Mouse (Mus musculus): ENCODE results near the gene Rsl24d1. TPM values are rescaled to one million over a fixed set of nuclear protein-coding genes. Genes with fewer than 3 reads are reported as not detected.

Rsl24d1 gene
- total and polyA plus RNA-seq, 2 experiments from 2014 or later = 51.6 to 71.4 TPM

DNA sequence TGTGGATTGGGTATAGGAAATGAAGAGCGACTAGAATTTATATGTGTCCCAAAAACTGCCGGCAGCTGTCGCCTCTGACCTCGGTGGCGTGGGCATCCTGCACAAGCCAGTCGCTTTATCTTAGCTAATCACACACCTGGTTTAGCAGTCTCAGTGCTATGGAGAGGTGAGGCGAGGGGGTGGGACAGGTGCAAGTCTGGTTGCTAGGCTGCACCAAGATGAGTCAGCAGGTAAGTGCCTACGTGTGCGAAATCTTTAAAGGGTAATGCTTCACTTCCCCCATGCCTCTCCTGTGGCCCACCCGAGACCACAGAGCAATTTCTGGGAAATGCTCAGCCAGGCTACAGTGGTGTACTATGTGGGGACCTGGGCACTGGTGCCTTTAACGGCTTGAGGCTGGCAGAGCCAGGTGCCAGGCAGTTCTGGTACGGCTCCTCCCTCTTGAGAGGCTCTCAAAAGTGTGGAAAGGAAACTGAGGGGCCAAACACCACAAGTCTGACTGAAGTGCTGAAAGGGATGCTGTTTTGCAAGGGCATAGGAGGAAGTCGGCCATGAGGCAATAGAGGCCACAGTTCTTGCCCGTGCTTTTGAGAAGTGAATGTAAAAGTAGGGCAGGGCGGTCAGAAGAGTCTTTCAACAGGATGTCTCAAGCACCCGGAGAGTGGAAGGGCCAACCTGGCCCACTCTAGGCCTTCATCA, 23.9 kb upstream of the Rsl24d1 start:
- Histone ChIP-seq H3K36me3 (replicated peaks; ENCODE audit: control insufficient read depth, insufficient read depth, low read length) (no peaks in the 10 kb centered on the region), H3K27me3 (ENCODE audit: control insufficient read depth, insufficient read depth, low read length) (no peaks in the 10 kb centered on the region), H3K9me3 (replicated peaks; ENCODE audit: control insufficient read depth, low read length) (no peaks in the 10 kb centered on the region), H3K4me2 (ENCODE audit: low read depth, low read length) (no peak overlapping the region), H3K4me3 (ENCODE audit: low read depth, low read length) (no peak overlapping the region), H3K9ac (replicated peaks; ENCODE audit: low read depth, low read length) (no peak overlapping the region), H3K4me1 (ENCODE audit: control insufficient read depth, insufficient read depth) (no peaks in the 10 kb centered on the region), H3K27ac (ENCODE audit: low read depth) (no peak overlapping the region; the same call in 1 of the 2 replicates)
- DNase-seq (ENCODE audit: low spot score) (no peak), ATAC-seq (ENCODE audit: insufficient read depth, low read depth) (no peak)
- WGBS = 58% methylated on average over 16 of the region's 16 CpGs
- TF ChIP-seq EP300 (IDR thresholded peaks at IDR 0.05; ENCODE audit: low read depth) (no peak), CTCF (IDR thresholded peaks at IDR 0.05; ENCODE audit: low read depth) (no peak)

DNA sequence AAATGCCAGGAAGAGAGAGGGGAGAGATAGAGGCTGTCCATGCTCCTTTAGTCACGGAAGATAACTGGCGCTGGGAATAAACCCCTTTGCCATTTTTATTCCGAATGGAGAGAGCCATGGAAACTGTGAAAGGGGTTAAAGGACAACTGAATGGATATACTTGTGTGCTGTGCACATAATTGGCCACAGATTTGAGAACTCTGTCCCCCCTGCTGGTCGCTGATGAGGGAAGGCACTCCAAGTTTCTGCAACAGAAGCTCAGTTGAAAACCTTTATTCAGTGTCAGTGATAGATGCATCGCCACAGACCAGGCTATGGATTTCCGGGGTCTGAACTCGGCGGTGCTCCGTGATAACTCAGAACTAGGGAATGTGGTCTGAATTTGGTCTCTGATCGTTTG, 23.1 kb upstream of the Rsl24d1 start:
- 74% methylated on average over 10 of the region's 10 CpGs for WGBS
- Histone ChIP-seq H3K36me3 (replicated peaks; ENCODE audit: control insufficient read depth, insufficient read depth, low read length) (no peaks in the 10 kb centered on the region), H3K9me3 (replicated peaks; ENCODE audit: control insufficient read depth, low read length) (no peaks in the 10 kb centered on the region), H3K9ac (replicated peaks; ENCODE audit: low read depth, low read length) (no peak overlapping the region), H3K4me1 (ENCODE audit: control insufficient read depth, insufficient read depth) (no peaks in the 10 kb centered on the region), H3K4me2 (ENCODE audit: low read depth, low read length) (no peak overlapping the region), H3K27me3 (ENCODE audit: control insufficient read depth, insufficient read depth, low read length) (no peaks in the 10 kb centered on the region), H3K27ac (ENCODE audit: low read depth) (no peak overlapping the region), H3K4me3 (ENCODE audit: low read depth, low read length) (no peak overlapping the region)
- no peak for TF ChIP-seq CTCF (IDR thresholded peaks at IDR 0.05; ENCODE audit: low read depth)
- TF ChIP-seq EP300 (IDR thresholded peaks at IDR 0.05; ENCODE audit: low read depth) = no peak
- DNase-seq (ENCODE audit: low spot score) (no peak), ATAC-seq (ENCODE audit: insufficient read depth, low read depth) (no peak)

DNA sequence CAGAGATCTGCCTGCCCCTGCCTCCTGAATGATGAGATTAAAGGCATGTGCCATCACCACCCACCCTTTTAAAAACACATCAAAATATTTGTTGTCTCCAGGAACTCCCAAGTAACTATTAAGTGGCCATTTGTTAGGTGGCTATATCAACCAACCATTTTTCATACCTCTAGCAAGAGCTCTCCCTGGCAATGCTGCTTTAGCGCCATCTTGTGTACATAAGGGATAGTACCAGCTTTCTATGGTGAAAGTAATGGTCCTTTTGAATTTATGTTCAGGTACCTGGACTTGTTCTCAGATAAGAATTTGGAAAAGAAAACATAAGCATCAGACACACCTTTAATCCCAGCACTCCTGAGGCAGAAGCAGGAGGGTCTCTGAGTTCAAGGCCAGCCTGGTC, 21.5 kb upstream of the Rsl24d1 start:
- TF ChIP-seq CTCF (IDR thresholded peaks at IDR 0.05; ENCODE audit: low read depth) (peak; percentile 95), EP300 (IDR thresholded peaks at IDR 0.05; ENCODE audit: low read depth) (no peak)
- H3K4me3 ChIP-seq (ENCODE audit: low read depth, low read length) = no peak overlapping the region
- ATAC-seq (ENCODE audit: insufficient read depth, low read depth) (no peak), DNase-seq (ENCODE audit: low spot score) (peak; percentile 39)
- no peak overlapping the region for H3K4me2 ChIP-seq (ENCODE audit: low read depth, low read length)
- no peaks in the 10 kb centered on the region for H3K36me3 ChIP-seq (replicated peaks; ENCODE audit: control insufficient read depth, insufficient read depth, low read length)
- H3K27me3 ChIP-seq (ENCODE audit: control insufficient read depth, insufficient read depth, low read length) = 0 out of 2 replicates have a peak, but pooled peaks cover 3% of the 10 kb centered on the region
- H3K4me1 ChIP-seq (ENCODE audit: control insufficient read depth, insufficient read depth) = no peaks in the 10 kb centered on the region
- H3K27ac ChIP-seq (ENCODE audit: low read depth) = no peak overlapping the region
- H3K9ac ChIP-seq (replicated peaks; ENCODE audit: low read depth, low read length) = no peak overlapping the region
- H3K9me3 ChIP-seq (replicated peaks; ENCODE audit: control insufficient read depth, low read length) = no peaks in the 10 kb centered on the region
- WGBS = 0% methylated on average over 1 of the region's 1 CpGs

DNA sequence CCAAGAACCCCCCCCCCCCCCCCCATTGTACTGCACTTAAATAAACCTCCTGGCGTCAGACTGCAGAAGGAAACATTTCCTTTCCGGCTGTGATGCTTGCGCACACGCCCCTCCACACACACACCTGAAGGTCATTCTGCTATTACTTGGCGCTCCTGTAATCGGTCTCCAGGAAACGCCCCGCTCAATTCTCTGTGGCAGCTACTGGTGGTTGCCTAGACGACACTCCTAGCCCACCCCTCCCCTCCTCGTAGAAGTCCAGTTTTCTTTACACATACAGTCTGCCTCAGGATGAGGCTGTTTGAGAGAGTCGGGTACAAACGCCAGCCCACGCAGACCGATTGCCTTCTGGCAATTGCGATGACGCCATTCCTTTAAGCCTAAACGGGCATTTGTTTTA, 18.6 kb upstream of the Rsl24d1 start:
- Histone ChIP-seq H3K9ac (replicated peaks; ENCODE audit: low read depth, low read length) (no peak overlapping the region), H3K4me1 (ENCODE audit: control insufficient read depth, insufficient read depth) (no peaks in the 10 kb centered on the region), H3K27me3 (ENCODE audit: control insufficient read depth, insufficient read depth, low read length) (0 out of 2 replicates have a peak, but pooled peaks cover 3% of the 10 kb centered on the region), H3K9me3 (replicated peaks; ENCODE audit: control insufficient read depth, low read length) (no peaks in the 10 kb centered on the region), H3K27ac (ENCODE audit: low read depth) (no peak overlapping the region), H3K4me3 (ENCODE audit: low read depth, low read length) (no peak overlapping the region), H3K4me2 (ENCODE audit: low read depth, low read length) (no peak overlapping the region), H3K36me3 (replicated peaks; ENCODE audit: control insufficient read depth, insufficient read depth, low read length) (no peaks in the 10 kb centered on the region)
- DNase-seq (ENCODE audit: low spot score) = no peak
- 49% methylated on average over 17 of the region's 17 CpGs for WGBS
- ATAC-seq (ENCODE audit: insufficient read depth, low read depth) = no peak
- TF ChIP-seq EP300 (IDR thresholded peaks at IDR 0.05; ENCODE audit: low read depth) = no peak
- no peak for TF ChIP-seq CTCF (IDR thresholded peaks at IDR 0.05; ENCODE audit: low read depth)

DNA sequence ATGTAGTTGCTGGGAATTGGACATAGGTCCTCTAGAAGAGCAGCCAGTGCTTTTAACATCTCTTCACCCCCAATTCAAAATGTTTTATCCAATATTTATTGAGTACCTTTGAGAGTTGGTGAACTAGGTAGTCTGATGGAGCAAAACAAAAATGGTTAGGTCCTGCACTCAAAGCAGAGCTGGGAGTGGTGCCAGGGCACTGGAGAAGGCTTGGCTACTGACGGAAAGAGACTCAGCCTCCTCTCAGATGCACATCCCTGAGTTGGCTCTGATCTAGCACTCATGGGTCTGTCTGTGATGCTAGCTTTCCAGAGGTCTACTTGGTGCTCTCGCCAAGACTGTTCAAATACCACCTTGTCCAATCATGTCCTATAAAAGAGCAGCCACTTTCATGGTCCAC, 15.3 kb upstream of the Rsl24d1 start:
- Histone ChIP-seq H3K9me3 (replicated peaks; ENCODE audit: control insufficient read depth, low read length) (no peaks in the 10 kb centered on the region), H3K4me2 (ENCODE audit: low read depth, low read length) (no peak overlapping the region), H3K4me1 (ENCODE audit: control insufficient read depth, insufficient read depth) (0 out of 2 replicates have a peak, but pooled peaks cover under 1% of the 10 kb centered on the region), H3K4me3 (ENCODE audit: low read depth, low read length) (no peak overlapping the region), H3K36me3 (replicated peaks; ENCODE audit: control insufficient read depth, insufficient read depth, low read length) (no peaks in the 10 kb centered on the region), H3K27ac (ENCODE audit: low read depth) (no peak overlapping the region), H3K9ac (replicated peaks; ENCODE audit: low read depth, low read length) (no peak overlapping the region), H3K27me3 (ENCODE audit: control insufficient read depth, insufficient read depth, low read length) (peaks cover 10% of the 10 kb centered on the region)
- TF ChIP-seq CTCF (IDR thresholded peaks at IDR 0.05; ENCODE audit: low read depth) (no peak), EP300 (IDR thresholded peaks at IDR 0.05; ENCODE audit: low read depth) (no peak)
- no peak for DNase-seq (ENCODE audit: low spot score)
- ATAC-seq (ENCODE audit: insufficient read depth, low read depth) = no peak
- 55% methylated on average over 2 of the region's 2 CpGs for WGBS

DNA sequence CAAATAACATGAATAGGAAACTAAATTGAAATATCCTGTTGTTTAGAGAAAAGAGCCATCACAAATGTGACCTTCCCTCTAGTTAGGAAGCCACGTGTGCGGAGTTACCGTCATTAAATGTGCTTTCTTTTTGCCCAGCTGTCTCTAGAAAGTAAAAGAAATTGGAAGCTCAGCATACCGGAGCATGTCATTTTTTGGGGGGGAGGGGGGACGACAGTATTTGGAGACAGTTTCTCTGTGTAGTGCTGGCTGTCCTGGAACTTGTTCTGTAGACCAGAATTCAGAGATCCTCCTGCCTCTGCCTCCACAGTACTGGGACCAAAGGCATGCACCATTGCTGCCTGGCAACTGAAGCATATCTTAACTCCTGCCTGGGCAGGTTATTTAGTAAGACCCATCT, 11.7 kb upstream of the Rsl24d1 start, which contains the start of gene Khdc3:
TSS of gene Khdc3 (plus strand) at position 301 of the 400 bp plus-strand sequence.
- H3K27me3 ChIP-seq (ENCODE audit: control insufficient read depth, insufficient read depth, low read length) = peaks cover 24% of the 10 kb centered on the region
- no peaks in the 10 kb centered on the region for H3K36me3 ChIP-seq (replicated peaks; ENCODE audit: control insufficient read depth, insufficient read depth, low read length)
- no peak within 1 kb of the TSS for H3K27ac ChIP-seq (ENCODE audit: low read depth)
- WGBS = 82% methylated on average over 5 of the region's 5 CpGs
- DNase-seq (ENCODE audit: low spot score) = no peak
- no peaks in the 10 kb centered on the region for H3K9me3 ChIP-seq (replicated peaks; ENCODE audit: control insufficient read depth, low read length)
- ATAC-seq (ENCODE audit: insufficient read depth, low read depth) = no peak
- H3K4me2 ChIP-seq (ENCODE audit: low read depth, low read length) = no peak within 1 kb of the TSS
- no peak within 1 kb of the TSS for H3K9ac ChIP-seq (replicated peaks; ENCODE audit: low read depth, low read length)
- H3K4me3 ChIP-seq (ENCODE audit: low read depth, low read length) = no peak within 1 kb of the TSS
- peaks cover 9% of the 10 kb centered on the region; the same call in 1 of the 2 replicates for H3K4me1 ChIP-seq (ENCODE audit: control insufficient read depth, insufficient read depth)
- no peak for TF ChIP-seq CTCF (IDR thresholded peaks at IDR 0.05; ENCODE audit: low read depth)
- TF ChIP-seq EP300 (IDR thresholded peaks at IDR 0.05; ENCODE audit: low read depth) = no peak
